Mouse (Mus musculus) megakaryocyte, embryonic 14.5 days (primary cell): ENCODE data around the gene Scml4. TPM values are rescaled to one million over a fixed set of nuclear protein-coding genes. Genes with fewer than 3 reads are reported as not detected.

Experiments used
- H3K27me3 ChIP-seq: replicated peaks from 2 replicates; pipeline ENCODE3; 2012; ENCODE audit warnings: inconsistent platforms
- H3K36me3 ChIP-seq: replicated peaks from 2 replicates; pipeline ENCODE3; 2012; ENCODE audit warnings: low read length, inconsistent platforms, mixed read lengths
- H3K4me1 ChIP-seq: 2 replicates; pipeline ENCODE4 v1.6.1; 2012; ENCODE audit warnings: inconsistent platforms
- H3K4me3 ChIP-seq: replicated peaks from 2 replicates; pipeline ENCODE3; 2012; ENCODE audit warnings: moderate library complexity, mild to moderate bottlenecking, inconsistent platforms
- H3K9me3 ChIP-seq: 2 replicates; pipeline ENCODE4 v1.6.1; 2012; ENCODE audit warnings: inconsistent platforms
- FLI1 ChIP-seq: IDR thresholded peaks from 2 replicates; pipeline ENCODE4 v1.6.1; 2012; ENCODE audit warnings: low read length, inconsistent platforms, mixed read lengths
- GATA1 ChIP-seq: IDR thresholded peaks from 3 replicates; pipeline ENCODE4 v1.6.1; 2012; ENCODE audit warnings: mixed read lengths, low read length, inconsistent platforms, borderline replicate concordance
- polyA plus RNA-seq: library from polyadenylated mRNA; stranded (reverse); fragments of >175 nt; gene quantifications from 2 replicates; pipeline ENCODE4 v1.2.3, GENCODE M21; 2012; ENCODE audit warnings: low replicate concordance; ENCODE audit not compliant: insufficient read depth

Gene Scml4
- polyA plus RNA-seq, 1 experiment: not detected

DNA sequence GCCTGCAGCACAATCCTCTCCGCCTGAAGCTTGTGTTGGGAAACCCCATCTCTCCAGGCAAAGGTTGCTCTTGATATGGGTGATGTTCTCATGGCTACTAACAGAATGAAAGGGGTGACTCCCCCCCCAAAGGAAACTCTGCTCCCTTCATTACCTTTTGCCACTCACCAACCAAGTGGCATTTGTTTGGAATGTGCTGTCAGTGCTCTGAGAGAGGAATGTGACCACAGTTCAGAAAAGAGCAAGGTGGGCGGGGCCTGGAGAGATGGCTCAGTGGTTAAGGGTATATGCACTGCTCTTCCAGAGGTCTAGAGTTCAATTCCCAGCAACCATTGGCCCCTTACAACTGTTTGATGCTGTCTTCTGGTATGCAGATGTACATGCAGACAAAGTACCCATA is 3.1 kb upstream of the Scml4 start:
- no peak overlapping the region for H3K4me3 ChIP-seq
- peaks cover 8% of the 10 kb centered on the region for H3K36me3 ChIP-seq
- peaks cover 42% of the 10 kb centered on the region for H3K9me3 ChIP-seq
- peaks cover 2% of the 10 kb centered on the region for H3K27me3 ChIP-seq
- TF ChIP-seq GATA1 (no peak), FLI1 (no peak)
- H3K4me1 ChIP-seq: peaks cover 27% of the 10 kb centered on the region

DNA sequence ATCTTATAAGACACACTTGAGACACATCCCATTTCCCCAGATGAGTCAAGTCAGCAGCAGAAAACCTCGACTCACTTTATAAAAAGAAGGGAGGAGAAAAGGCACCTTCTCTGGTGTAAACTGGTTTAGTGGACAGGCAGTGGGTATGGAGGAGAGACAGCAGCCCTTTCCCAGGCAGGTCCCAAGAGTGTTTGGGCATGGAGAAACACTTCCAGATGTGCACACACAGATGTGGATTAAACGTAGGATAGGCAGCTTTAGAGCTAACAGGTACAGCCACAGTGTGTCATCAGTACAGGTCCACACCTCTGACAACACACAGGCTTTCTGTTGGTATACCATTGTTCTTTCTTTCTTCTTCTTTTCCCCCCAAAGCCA is 400 bp upstream of the Scml4 start:
- Histone ChIP-seq H3K9me3 (peaks cover 21% of the 10 kb centered on the region), H3K27me3 (peaks cover 4% of the 10 kb centered on the region), H3K4me3 (no peak overlapping the region), H3K36me3 (peaks cover 8% of the 10 kb centered on the region), H3K4me1 (peaks cover 47% of the 10 kb centered on the region)
- TF ChIP-seq GATA1 (no peak), FLI1 (no peak)

DNA sequence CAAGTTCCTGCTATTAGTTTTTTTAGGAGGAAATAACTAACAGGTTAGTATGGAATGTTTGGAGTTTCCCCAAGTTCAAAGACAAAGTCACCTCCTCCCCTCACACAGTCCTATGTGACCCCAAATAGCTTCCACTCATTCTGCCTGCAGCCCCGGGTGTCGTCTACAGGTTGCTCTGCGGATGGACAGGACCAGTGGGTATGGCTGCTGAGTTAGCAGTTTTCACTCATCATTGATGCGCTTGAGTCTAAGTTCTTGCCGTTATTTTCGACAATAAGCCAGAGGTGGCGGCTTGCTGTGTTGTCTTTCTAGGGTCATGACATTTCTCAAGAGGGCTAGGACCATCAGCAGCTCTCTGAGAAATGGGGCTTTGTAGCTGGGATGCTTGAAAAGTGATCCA is 1.3 kb downstream of the Scml4 start:
- Histone ChIP-seq H3K9me3 (peaks cover 13% of the 10 kb centered on the region), H3K4me3 (peak overlapping the region; percentile 91), H3K36me3 (peaks cover 6% of the 10 kb centered on the region), H3K4me1 (peaks cover 52% of the 10 kb centered on the region), H3K27me3 (peaks cover 3% of the 10 kb centered on the region)
- no peak for TF ChIP-seq FLI1
- TF ChIP-seq GATA1: no peak

DNA sequence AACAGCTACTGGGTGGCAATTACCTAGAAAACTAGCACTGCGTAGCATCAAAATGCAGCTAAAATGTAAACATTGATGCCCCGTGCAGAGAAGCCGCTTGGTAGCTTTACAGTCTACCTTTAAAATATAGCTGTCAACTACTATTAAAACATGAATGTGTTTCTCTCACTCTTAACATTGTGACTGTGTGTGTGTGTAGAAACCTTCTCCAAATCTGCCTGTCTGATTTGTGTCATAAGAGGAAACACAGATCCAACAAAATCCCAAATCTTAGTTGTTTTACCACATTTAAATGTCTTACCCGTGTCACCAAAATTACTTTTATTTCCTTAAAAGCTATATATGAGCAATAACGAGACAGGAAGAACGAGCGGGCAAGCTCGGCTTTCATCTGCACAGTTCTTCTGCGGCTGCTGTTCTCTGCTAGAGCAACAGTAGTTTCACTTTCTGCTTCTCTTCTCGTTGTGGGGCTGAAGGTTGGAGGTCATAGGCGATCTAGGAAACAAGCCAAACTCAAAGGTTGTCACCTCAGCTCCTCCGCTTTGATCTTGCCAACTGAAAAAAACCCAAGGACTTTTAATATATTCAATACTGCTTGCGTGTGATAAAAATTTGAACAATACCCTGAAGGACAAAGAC is 2.1 kb downstream of the Scml4 start:
- H3K36me3 ChIP-seq: no peaks in the 10 kb centered on the region
- peak overlapping the region; percentile 91 for H3K4me3 ChIP-seq
- peaks cover 1% of the 10 kb centered on the region for H3K27me3 ChIP-seq
- peaks cover 5% of the 10 kb centered on the region for H3K9me3 ChIP-seq
- H3K4me1 ChIP-seq: peaks cover 54% of the 10 kb centered on the region
- TF ChIP-seq FLI1 (no peak), GATA1 (no peak)

DNA sequence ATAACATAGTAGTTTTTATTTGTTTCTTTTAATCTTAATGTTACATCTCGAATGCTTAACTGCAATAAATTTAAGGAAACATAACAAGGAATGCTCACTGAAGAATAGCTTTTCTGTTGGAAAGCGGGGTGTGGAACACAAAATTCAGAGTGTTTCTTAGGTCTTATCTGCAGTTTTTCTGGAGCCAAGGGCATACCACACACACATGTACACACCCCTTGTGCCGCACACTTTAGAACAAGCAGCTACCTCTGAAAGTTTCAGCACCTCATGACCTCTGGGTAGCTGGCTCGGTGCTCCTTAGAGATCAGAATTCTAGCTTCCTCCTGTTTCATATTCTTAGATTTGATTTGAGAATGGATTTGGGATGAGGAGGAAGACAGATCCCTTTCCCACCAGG is 2.6 kb downstream of the Scml4 start:
- Histone ChIP-seq H3K4me3 (peak overlapping the region; percentile 91), H3K4me1 (peaks cover 60% of the 10 kb centered on the region), H3K27me3 (peaks cover 1% of the 10 kb centered on the region), H3K36me3 (no peaks in the 10 kb centered on the region), H3K9me3 (no peaks in the 10 kb centered on the region)
- TF ChIP-seq GATA1 (no peak), FLI1 (no peak)

DNA sequence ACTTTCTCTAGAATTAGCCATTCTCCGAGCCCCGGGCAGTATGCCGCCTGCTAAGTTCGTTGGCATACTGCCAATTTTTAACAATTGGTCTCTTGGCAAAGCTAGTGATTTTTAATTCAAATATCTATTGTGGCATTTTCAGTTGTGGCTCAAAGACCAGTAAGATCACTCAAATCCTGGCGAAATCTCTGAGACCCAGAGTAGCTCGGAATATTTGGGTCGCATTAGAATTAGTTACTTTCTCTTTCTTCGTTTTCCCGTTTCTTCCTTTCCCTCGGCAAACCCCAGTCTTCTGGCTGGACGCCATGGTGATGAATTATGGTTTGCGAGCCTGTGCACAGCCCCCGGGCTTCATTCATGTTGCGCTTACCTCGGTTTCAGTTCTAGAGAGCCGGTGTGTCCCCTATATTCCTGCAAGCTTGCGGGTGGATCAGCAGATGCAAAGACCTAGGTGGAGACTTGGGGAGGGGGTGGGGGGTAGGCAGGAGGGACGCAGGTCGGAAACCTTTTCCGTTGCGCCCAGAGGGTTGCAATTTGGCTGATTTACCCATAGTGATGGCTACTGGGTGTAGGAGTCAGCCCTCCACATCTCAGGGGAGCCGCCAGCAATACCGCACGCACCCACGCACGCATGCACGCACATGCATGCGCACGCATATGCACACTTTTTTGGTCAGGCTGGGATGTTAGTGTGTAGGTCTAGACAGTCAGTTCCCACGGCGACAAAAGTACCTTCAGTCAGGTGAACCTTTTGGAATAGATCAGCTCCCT is 3.6 kb downstream of the Scml4 start:
- Histone ChIP-seq H3K36me3 (no peaks in the 10 kb centered on the region), H3K4me3 (peak overlapping the region; percentile 86), H3K4me1 (peaks cover 68% of the 10 kb centered on the region), H3K9me3 (no peaks in the 10 kb centered on the region), H3K27me3 (peaks cover 1% of the 10 kb centered on the region)
- TF ChIP-seq FLI1 (no peak), GATA1 (no peak)

DNA sequence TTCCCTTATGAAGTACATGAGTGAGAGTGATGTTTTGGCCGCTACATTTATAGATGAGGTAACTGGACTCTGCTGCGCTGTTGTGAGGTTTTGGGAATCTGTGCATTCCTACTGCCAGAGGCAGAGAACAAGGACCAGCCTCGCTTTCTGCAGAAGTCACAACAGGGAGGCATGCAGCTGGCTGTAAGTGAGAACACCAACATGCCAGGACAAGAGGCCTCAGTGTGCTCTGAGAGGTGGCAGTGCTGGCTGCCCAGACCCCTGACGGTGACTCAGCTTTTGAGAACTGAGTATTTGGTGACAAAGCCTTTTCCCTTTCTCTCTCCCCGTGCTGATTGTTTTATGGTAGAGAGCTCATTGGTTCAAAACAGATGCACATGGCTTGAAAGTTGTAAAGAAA is 4.5 kb downstream of the Scml4 start:
- no peaks in the 10 kb centered on the region for H3K9me3 ChIP-seq
- peaks cover 3% of the 10 kb centered on the region for H3K27me3 ChIP-seq
- H3K4me3 ChIP-seq: peak overlapping the region; percentile 4
- peaks cover 70% of the 10 kb centered on the region for H3K4me1 ChIP-seq
- no peaks in the 10 kb centered on the region for H3K36me3 ChIP-seq
- TF ChIP-seq GATA1 (no peak), FLI1 (no peak)

DNA sequence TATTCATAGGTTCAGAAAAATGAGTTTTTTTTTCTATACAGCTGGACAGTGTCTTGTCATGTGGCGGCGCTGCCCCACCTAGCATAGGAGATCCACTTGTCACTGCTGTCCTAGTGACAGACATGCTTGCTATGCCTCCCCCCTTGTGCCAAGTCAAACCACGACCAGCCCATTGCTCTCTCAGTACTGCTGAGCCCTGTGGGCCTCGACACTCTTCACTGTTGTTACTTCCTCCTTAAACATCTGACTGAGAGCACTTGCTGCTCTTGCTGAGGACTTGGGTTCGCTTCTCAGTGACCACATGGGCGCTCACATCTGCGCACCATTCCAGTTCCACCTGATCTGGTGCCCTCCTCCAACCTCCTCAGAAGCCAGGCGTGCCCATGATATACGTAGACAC is 8.2 kb downstream of the Scml4 start:
- TF ChIP-seq FLI1: no peak
- TF ChIP-seq GATA1: no peak
- no peak overlapping the region for H3K4me3 ChIP-seq
- H3K4me1 ChIP-seq: peaks cover 43% of the 10 kb centered on the region
- no peaks in the 10 kb centered on the region for H3K36me3 ChIP-seq
- H3K9me3 ChIP-seq: no peaks in the 10 kb centered on the region
- H3K27me3 ChIP-seq: peaks cover 26% of the 10 kb centered on the region

DNA sequence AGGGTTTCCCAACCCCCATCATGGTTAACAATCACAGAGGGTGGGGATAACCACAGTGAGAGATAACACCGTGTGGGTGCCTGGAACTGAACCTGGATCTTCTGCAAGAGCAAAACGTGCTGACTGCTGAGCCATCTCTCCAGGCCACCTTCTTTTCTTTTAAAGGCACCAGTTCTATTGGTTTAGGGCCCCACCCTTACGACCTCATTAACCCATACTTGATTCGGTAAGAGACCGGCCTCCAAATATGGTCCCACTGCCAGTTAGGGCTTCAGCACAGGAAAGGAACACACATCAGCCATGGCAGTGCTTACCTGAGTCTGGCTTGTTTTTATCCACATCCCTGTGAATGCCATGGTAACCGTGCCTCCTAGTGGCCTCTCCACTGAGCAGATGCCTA is 9.3 kb downstream of the Scml4 start:
- TF ChIP-seq GATA1 (no peak), FLI1 (no peak)
- H3K9me3 ChIP-seq: no peaks in the 10 kb centered on the region
- no peaks in the 10 kb centered on the region for H3K36me3 ChIP-seq
- no peak overlapping the region for H3K4me3 ChIP-seq
- H3K4me1 ChIP-seq: peaks cover 34% of the 10 kb centered on the region
- H3K27me3 ChIP-seq: peaks cover 27% of the 10 kb centered on the region

DNA sequence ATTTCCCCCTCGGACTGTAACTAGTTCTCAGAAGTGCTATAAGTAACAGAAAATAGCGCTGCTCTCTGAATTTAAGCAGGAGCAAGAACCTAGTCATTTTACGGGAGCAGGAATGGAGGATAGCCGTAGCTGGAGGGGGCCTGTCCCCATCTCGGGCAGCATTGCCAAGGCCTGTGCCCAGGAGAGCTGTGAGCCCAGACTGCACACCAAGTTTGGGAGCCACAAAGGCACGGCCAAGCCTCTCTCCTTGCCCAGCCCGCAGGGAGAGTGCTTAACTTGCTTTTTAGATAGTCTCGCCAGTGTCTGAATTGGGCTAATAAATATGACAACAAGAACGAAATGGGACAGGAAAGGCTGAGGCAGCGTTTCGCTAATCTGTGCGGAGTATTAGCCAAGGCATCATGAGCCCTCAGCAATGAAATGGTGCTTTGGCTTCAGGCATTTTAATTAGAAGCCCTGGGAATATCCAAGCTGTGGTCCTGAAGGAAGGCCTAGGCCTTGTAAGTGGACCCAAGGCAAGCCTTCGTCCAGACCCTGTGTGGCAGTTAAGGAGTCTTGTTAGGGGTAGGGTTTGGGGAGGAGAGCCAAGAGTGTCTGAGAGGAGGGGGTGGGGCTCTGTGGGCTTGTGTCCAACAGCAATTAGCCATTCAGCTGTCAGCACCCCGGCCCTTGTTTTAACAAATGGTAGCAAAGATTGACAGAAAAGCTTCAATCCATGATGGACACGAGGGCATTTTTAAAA is 12.3 kb downstream of the Scml4 start:
- no peaks in the 10 kb centered on the region for H3K36me3 ChIP-seq
- no peak overlapping the region for H3K4me3 ChIP-seq
- TF ChIP-seq FLI1 (no peak), GATA1 (no peak)
- peaks cover 19% of the 10 kb centered on the region for H3K4me1 ChIP-seq
- H3K9me3 ChIP-seq: no peaks in the 10 kb centered on the region
- H3K27me3 ChIP-seq: peaks cover 39% of the 10 kb centered on the region
